Comparison of ENCODE assay signal across 10 mouse cellular contexts in genomic region chr5:32336092-32336491, GRCm38 (mm10).
DNase-seq lines count a peak whose midpoint lies in the region; ATAC-seq lines count a peak whose summit lies in the region.
"Had no signal": no experiment of that assay in that cellular context is flagged by ENCODE, and none has a peak within 500 bp of the region (broad histone marks: within the 10 kb centered on the region; RNA-seq: fewer than 3 reads in every experiment).

No protein-coding gene starts in this region.

- DNase-seq in urinary bladder, adult 2 months (ENCODE audit: low spot score), result peak; percentile 53
- DNase-seq in urinary bladder, postnatal 25 days (ENCODE audit: low spot score), result no peak
- peak; percentile 63 to 73 for DNase-seq in cerebellum, postnatal 14 days
- DNase-seq in kidney, adult 8-10 months, result no peak
- DNase-seq in liver, result no peak
- DNase-seq: heart, adult 11 months had no signal

- H3K9me3 ChIP-seq in heart, embryonic 13.5 days, result no peaks in the 10 kb centered on the region
- no peaks in the 10 kb centered on the region for H3K9me3 ChIP-seq in heart, embryonic 11.5 days (replicated peaks; ENCODE audit: control insufficient read depth, low read length)
- no peaks in the 10 kb centered on the region for H3K9me3 ChIP-seq in stomach, embryonic 16.5 days (replicated peaks; ENCODE audit: control insufficient read depth, low read length)
- H3K9me3 ChIP-seq: forebrain, embryonic 12.5 days had no signal

- H3K27ac ChIP-seq in heart, embryonic 13.5 days (replicated peaks), result peak overlapping the region; percentile 94; the same call in 1 of the 2 replicates
- H3K27ac ChIP-seq in heart, embryonic 11.5 days (ENCODE audit: low read depth, low read length), result no peak overlapping the region
- peak overlapping the region; percentile 84 for H3K27ac ChIP-seq in stomach, embryonic 16.5 days (ENCODE audit: low read length)
- H3K27ac ChIP-seq: forebrain, embryonic 12.5 days had no signal

- no peaks in the 10 kb centered on the region for H3K36me3 ChIP-seq in heart, embryonic 13.5 days
- no peaks in the 10 kb centered on the region for H3K36me3 ChIP-seq in heart, embryonic 11.5 days (ENCODE audit: control insufficient read depth, insufficient read depth, low read length)
- H3K36me3 ChIP-seq in stomach, embryonic 16.5 days (ENCODE audit: control insufficient read depth, insufficient read depth, low read length), result no peaks in the 10 kb centered on the region
- H3K36me3 ChIP-seq: forebrain, embryonic 12.5 days had no signal

- no peak overlapping the region for H3K4me3 ChIP-seq in heart, embryonic 13.5 days
- H3K4me3 ChIP-seq in heart, embryonic 11.5 days (ENCODE audit: low read depth, low read length), result no peak overlapping the region
- H3K4me3 ChIP-seq in stomach, embryonic 16.5 days (replicated peaks; ENCODE audit: low read length), result no peak overlapping the region
- H3K4me3 ChIP-seq: forebrain, embryonic 12.5 days had no signal

- WGBS in heart, embryonic 13.5 days, result 57% methylated on average over 5 of the region's 5 CpGs
- 69% methylated on average over 5 of the region's 5 CpGs for WGBS in heart, embryonic 11.5 days (ENCODE audit: insufficient replicate concordance)
- WGBS in stomach, embryonic 16.5 days, result 42% methylated on average over 5 of the region's 5 CpGs

- ATAC-seq in heart, embryonic 13.5 days (ENCODE audit: extremely low read depth, insufficient number of reproducible peaks, low FRiP score, low TSS enrichment), result no peak
- no peak for ATAC-seq in heart, embryonic 11.5 days (replicated peaks; ENCODE audit: insufficient number of reproducible peaks, low FRiP score, low TSS enrichment)
- no peak; the same call in 1 of the 2 replicates for ATAC-seq in stomach, embryonic 16.5 days (ENCODE audit: insufficient read depth, low FRiP score)

- no peak overlapping the region for H3K9ac ChIP-seq in heart, embryonic 13.5 days
- H3K9ac ChIP-seq in heart, embryonic 11.5 days (ENCODE audit: low read depth, low read length), result no peak overlapping the region
- no peak overlapping the region for H3K9ac ChIP-seq in stomach, embryonic 16.5 days (ENCODE audit: low read length)
- H3K9ac ChIP-seq: forebrain, embryonic 12.5 days had no signal

- H3K4me2 ChIP-seq in heart, embryonic 13.5 days, result no peak overlapping the region
- no peak overlapping the region for H3K4me2 ChIP-seq in heart, embryonic 11.5 days
- H3K4me2 ChIP-seq in stomach, embryonic 16.5 days (ENCODE audit: low read depth, low read length), result no peak overlapping the region
- H3K4me2 ChIP-seq: forebrain, embryonic 12.5 days had no signal

- peaks cover 68% of the 10 kb centered on the region for H3K4me1 ChIP-seq in heart, embryonic 13.5 days
- peaks cover 41% of the 10 kb centered on the region for H3K4me1 ChIP-seq in heart, embryonic 11.5 days (ENCODE audit: control insufficient read depth, insufficient read depth, low read length)
- peaks cover 37% of the 10 kb centered on the region for H3K4me1 ChIP-seq in stomach, embryonic 16.5 days (ENCODE audit: control insufficient read depth, insufficient read depth, low read length)

- H3K27me3 ChIP-seq in heart, embryonic 13.5 days (replicated peaks), result no peaks in the 10 kb centered on the region
- no peaks in the 10 kb centered on the region for H3K27me3 ChIP-seq in heart, embryonic 11.5 days (ENCODE audit: control insufficient read depth, insufficient read depth, low read length)
- H3K27me3 ChIP-seq in stomach, embryonic 16.5 days (ENCODE audit: control insufficient read depth, insufficient read depth, low read length), result no peaks in the 10 kb centered on the region
- H3K27me3 ChIP-seq: forebrain, embryonic 12.5 days had no signal

Comparison
In these comparisons a context has a peak if more than half of its experiments do, and no peak if none do; other contexts are left out.
1. DNase-seq: peak in urinary bladder, adult 2 months (single experiment) and cerebellum, postnatal 14 days (2 of 2); none in urinary bladder, postnatal 25 days (single experiment), kidney, adult 8-10 months (0 of 2) and liver (single experiment).